Mouse (Mus musculus) heart, embryonic 15.5 days (tissue): ENCODE data around the gene Ddx54. TPM values are rescaled to one million over a fixed set of nuclear protein-coding genes. Genes with fewer than 3 reads are reported as not detected.

Source experiments
- ATAC-seq: fragments of 200-750 bp; cut with Nextera tagmentation; replicated peaks from 2 replicates; pipeline ENCODE4 v1.8.0; 2017; ENCODE audit warnings: low read depth, moderate TSS enrichment; ENCODE audit not compliant: insufficient number of reproducible peaks, insufficient read depth, low FRiP score
- H3K27ac ChIP-seq: fragments of 300-500 bp; sonication (generic); 2 replicates; pipeline ENCODE4 v1.5.1; 2015; ENCODE audit warnings: mild to moderate bottlenecking, inconsistent platforms
- H3K27me3 ChIP-seq: fragments of 300-500 bp; sonication (generic); 2 replicates; pipeline ENCODE4 v1.6.1; 2015; ENCODE audit warnings: inconsistent platforms
- H3K36me3 ChIP-seq: fragments of 300-500 bp; sonication (generic); 2 replicates; pipeline ENCODE4 v1.6.1; 2015; ENCODE audit warnings: mild to moderate bottlenecking, inconsistent platforms
- H3K4me1 ChIP-seq: fragments of 300-500 bp; sonication (generic); replicated peaks from 2 replicates; pipeline ENCODE4 v1.6.1; 2015; ENCODE audit warnings: inconsistent platforms
- H3K4me2 ChIP-seq: fragments of 300-500 bp; sonication (generic); 2 replicates; pipeline ENCODE4 v1.6.1; 2015; ENCODE audit warnings: inconsistent platforms, mild to moderate bottlenecking, moderate library complexity
- H3K4me3 ChIP-seq: fragments of 300-500 bp; sonication (generic); 2 replicates; pipeline ENCODE4 v1.5.1; 2015; ENCODE audit warnings: mild to moderate bottlenecking, inconsistent platforms
- H3K9ac ChIP-seq: fragments of 300-500 bp; sonication (generic); 2 replicates; pipeline ENCODE4 v1.6.1; 2015; ENCODE audit warnings: mild to moderate bottlenecking, inconsistent platforms
- H3K9me3 ChIP-seq: fragments of 300-500 bp; sonication (generic); replicated peaks from 2 replicates; pipeline ENCODE4 v1.6.1; 2016; ENCODE audit warnings: inconsistent platforms
- WGBS: fragments of 180-500 bp; shearing (Covaris S2); methylation state at CpG from one replicate; pipeline ENCODE4 v1.1.7; 2015; ENCODE audit warnings: mixed read lengths; 5-methylcytosine and 5-hydroxymethylcytosine counted together
- polyA plus RNA-seq: library from polyadenylated mRNA; unstranded; fragments of >200 nt; fragmentation: Nextera tagmentation; extraction: Ambion mirVana; gene quantifications from 2 replicates; pipeline ENCODE4 v1.2.1, GENCODE M21; 2015

Gene Ddx54
- polyA plus RNA-seq, 1 experiment from 2014 or later = 23.4 TPM

GRCm38 (mm10) chr5:120583511-120583910 is 29.0 kb upstream of the Ddx54 start:
- ATAC-seq = no peak
- no peaks in the 10 kb centered on the region for H3K9me3 ChIP-seq
- 89% methylated on average over 4 of the region's 4 CpGs for WGBS
- no peak overlapping the region for H3K27ac ChIP-seq
- no peak overlapping the region for H3K9ac ChIP-seq
- H3K27me3 ChIP-seq = no peaks in the 10 kb centered on the region
- peaks cover 48% of the 10 kb centered on the region for H3K4me1 ChIP-seq
- H3K4me3 ChIP-seq = no peak overlapping the region
- peaks cover 7% of the 10 kb centered on the region; the same call in 1 of the 2 replicates for H3K36me3 ChIP-seq
- H3K4me2 ChIP-seq = no peak overlapping the region

GRCm38 (mm10) chr5:120584968-120585367 is 27.6 kb upstream of the Ddx54 start:
- ATAC-seq = no peak
- H3K9ac ChIP-seq = no peak overlapping the region
- H3K36me3 ChIP-seq = peaks cover 7% of the 10 kb centered on the region; the same call in 1 of the 2 replicates
- no peak overlapping the region for H3K4me2 ChIP-seq
- H3K4me3 ChIP-seq = no peak overlapping the region
- H3K9me3 ChIP-seq = no peaks in the 10 kb centered on the region
- H3K27ac ChIP-seq = no peak overlapping the region
- peaks cover 38% of the 10 kb centered on the region for H3K4me1 ChIP-seq
- 62% methylated on average over 15 of the region's 15 CpGs for WGBS
- no peaks in the 10 kb centered on the region for H3K27me3 ChIP-seq

- Histone ChIP-seq H3K9ac (peak overlapping the region; percentile 86), H3K4me3 (peak overlapping the region; percentile 91), H3K36me3 (peaks cover 5% of the 10 kb centered on the region; the same call in 1 of the 2 replicates), H3K4me1 (peaks cover 31% of the 10 kb centered on the region), H3K27ac (peak overlapping the region; percentile 81), H3K27me3 (no peaks in the 10 kb centered on the region), H3K9me3 (no peaks in the 10 kb centered on the region), H3K4me2 (peak overlapping the region; percentile 97)
- no peak for ATAC-seq
- WGBS = 6% methylated on average over 17 of the region's 17 CpGs
Measured at GRCm38 (mm10) chr5:120586741-120587615, 25.6 kb upstream of the Ddx54 start.

- Histone ChIP-seq H3K9me3 (no peaks in the 10 kb centered on the region), H3K27me3 (no peaks in the 10 kb centered on the region), H3K27ac (peak overlapping the region; percentile 81), H3K4me1 (peaks cover 28% of the 10 kb centered on the region), H3K36me3 (peaks cover 5% of the 10 kb centered on the region; the same call in 1 of the 2 replicates), H3K4me3 (peak overlapping the region; percentile 91), H3K4me2 (peak overlapping the region; percentile 97), H3K9ac (peak overlapping the region; percentile 86; the same call in 1 of the 2 replicates)
- whole genome bisulfite sequencing = 18% methylated on average over 9 of the region's 9 CpGs
- no peak for ATAC-seq
Measured at GRCm38 (mm10) chr5:120587616-120587926, 25.0 kb upstream of the Ddx54 start.

GRCm38 (mm10) chr5:120587940-120588568 is 24.5 kb upstream of the Ddx54 start:
- no peaks in the 10 kb centered on the region for H3K9me3 ChIP-seq
- 3% methylated on average over 29 of the region's 29 CpGs for WGBS
- H3K27ac ChIP-seq = peak overlapping the region; percentile 81
- H3K36me3 ChIP-seq = peaks cover 5% of the 10 kb centered on the region; the same call in 1 of the 2 replicates
- peak overlapping the region; percentile 91 for H3K4me3 ChIP-seq
- no peaks in the 10 kb centered on the region for H3K27me3 ChIP-seq
- H3K4me2 ChIP-seq = peak overlapping the region; percentile 97
- H3K9ac ChIP-seq = peak overlapping the region; percentile 86
- no peak; the same call in 1 of the 2 replicates for ATAC-seq
- peaks cover 28% of the 10 kb centered on the region for H3K4me1 ChIP-seq

GRCm38 (mm10) chr5:120588569-120589094 is 23.9 kb upstream of the Ddx54 start, which contains the start of the genes Tpcn1 and Iqcd:
Gene Tpcn1, minus strand, starts transcription at chr5:120588673.
Gene Iqcd, plus strand, starts transcription at chr5:120589016.
- Histone ChIP-seq H3K9me3 (no peaks in the 10 kb centered on the region), H3K27me3 (no peaks in the 10 kb centered on the region), H3K27ac (peak within 1 kb of the TSS; percentile 81), H3K4me2 (peak within 1 kb of the TSS; percentile 97), H3K4me3 (peak within 1 kb of the TSS; percentile 91), H3K4me1 (peaks cover 28% of the 10 kb centered on the region), H3K9ac (peak within 1 kb of the TSS; percentile 86), H3K36me3 (peaks cover 5% of the 10 kb centered on the region; the same call in 1 of the 2 replicates)
- ATAC-seq = peak; percentile 98
- under 1% methylated on average over 35 of the region's 35 CpGs for WGBS

DNA sequence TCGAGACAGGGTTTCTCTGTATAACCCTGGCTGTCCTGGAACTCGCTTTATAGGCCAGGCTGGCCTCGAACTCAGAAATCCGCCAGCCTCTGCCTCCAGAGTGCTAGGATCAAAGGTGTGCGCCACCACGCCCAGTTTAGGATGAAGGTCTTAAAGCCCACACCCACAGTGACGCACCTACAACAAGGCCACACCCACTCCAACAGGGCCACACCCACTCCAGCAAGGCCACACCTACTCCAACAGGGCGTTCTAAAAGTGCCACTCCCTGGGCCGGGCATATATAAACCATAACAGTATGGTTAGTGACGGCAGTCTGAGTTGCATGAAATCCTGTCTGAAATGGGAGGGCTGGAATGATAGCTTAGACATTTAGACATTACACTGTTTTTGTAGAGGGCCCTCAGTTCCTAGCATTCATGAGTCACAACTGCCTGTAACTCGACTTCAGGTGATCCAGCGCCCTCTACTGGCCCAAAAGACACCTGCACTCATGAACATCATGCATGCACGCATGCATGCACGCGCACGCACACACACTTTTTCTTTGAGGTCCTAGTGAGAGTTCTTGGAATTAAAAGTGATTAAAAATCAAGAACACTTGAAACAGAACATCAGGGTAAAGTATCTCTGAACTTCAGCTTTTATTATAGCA is 22.1 kb upstream of the Ddx54 start:
- H3K4me3 ChIP-seq = no peak overlapping the region
- no peaks in the 10 kb centered on the region for H3K9me3 ChIP-seq
- WGBS = 70% methylated on average over 16 of the region's 16 CpGs
- peaks cover 28% of the 10 kb centered on the region for H3K4me1 ChIP-seq
- H3K27me3 ChIP-seq = no peaks in the 10 kb centered on the region
- H3K9ac ChIP-seq = no peak overlapping the region
- ATAC-seq = no peak
- H3K27ac ChIP-seq = no peak overlapping the region
- H3K4me2 ChIP-seq = no peak overlapping the region
- H3K36me3 ChIP-seq = no peaks in the 10 kb centered on the region

GRCm38 (mm10) chr5:120592141-120592540 is 20.4 kb upstream of the Ddx54 start:
- no peak for ATAC-seq
- Histone ChIP-seq H3K4me2 (no peak overlapping the region), H3K36me3 (no peaks in the 10 kb centered on the region), H3K4me3 (no peak overlapping the region), H3K9ac (no peak overlapping the region), H3K27me3 (peaks cover 4% of the 10 kb centered on the region; the same call in 1 of the 2 replicates), H3K4me1 (peaks cover 16% of the 10 kb centered on the region), H3K9me3 (no peaks in the 10 kb centered on the region), H3K27ac (no peak overlapping the region)
- 62% methylated on average over 7 of the region's 7 CpGs for WGBS

DNA sequence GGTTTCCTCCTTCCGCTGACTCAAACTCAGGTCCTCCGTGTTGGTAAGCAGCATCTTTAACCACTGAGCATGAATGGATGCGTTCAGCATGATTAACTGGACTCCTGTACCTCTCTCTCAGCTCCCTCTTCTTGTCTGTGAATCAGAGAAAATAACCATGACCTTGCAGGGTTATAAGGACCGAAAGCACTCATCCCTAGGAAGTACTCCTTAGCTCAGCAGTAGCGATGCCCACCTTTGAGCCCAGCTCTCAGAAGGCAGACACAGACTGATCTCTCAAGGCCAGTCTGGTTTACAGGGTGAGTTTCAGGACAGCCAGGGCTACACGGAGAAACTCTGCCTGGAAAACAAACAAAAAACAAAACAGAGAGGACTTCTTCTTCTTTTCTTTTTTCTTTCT is 18.1 kb upstream of the Ddx54 start:
- Histone ChIP-seq H3K4me1 (no peaks in the 10 kb centered on the region), H3K9me3 (no peaks in the 10 kb centered on the region), H3K4me2 (no peak overlapping the region), H3K36me3 (no peaks in the 10 kb centered on the region), H3K27me3 (peaks cover 6% of the 10 kb centered on the region; the same call in 1 of the 2 replicates), H3K4me3 (no peak overlapping the region), H3K9ac (no peak overlapping the region), H3K27ac (no peak overlapping the region)
- ATAC-seq = no peak
- 86% methylated on average over 6 of the region's 6 CpGs for WGBS

GRCm38 (mm10) chr5:120599625-120600024 is 12.9 kb upstream of the Ddx54 start:
- 71% methylated on average over 6 of the region's 6 CpGs for WGBS

More at GRCm38 (mm10) chr5:120599625-120600024, 12.9 kb upstream of the Ddx54 start:
- peaks cover 10% of the 10 kb centered on the region; the same call in 1 of the 2 replicates for H3K27me3 ChIP-seq
- no peaks in the 10 kb centered on the region for H3K9me3 ChIP-seq
- H3K36me3 ChIP-seq = no peaks in the 10 kb centered on the region
- H3K4me2 ChIP-seq = no peak overlapping the region
- no peak for ATAC-seq
- no peak overlapping the region for H3K27ac ChIP-seq
- H3K4me1 ChIP-seq = peaks cover 13% of the 10 kb centered on the region
- no peak overlapping the region for H3K4me3 ChIP-seq
- no peak overlapping the region for H3K9ac ChIP-seq
